Mouse (Mus musculus) kidney, postnatal 4 days (tissue): ENCODE data around the gene 2410131K14Rik.

Experiments used
- DNase-seq, 2 experiments: peaks; one replicate each; pipeline ENCODE4 v3.0.0; 2021; ENCODE audit warnings: mixed read lengths in 2 of 2

The 2410131K14Rik gene

GRCm38 (mm10) chr5:118313766-118314165, 68.7 kb downstream of the 2410131K14Rik start:
- no peak for DNase-seq
